Mouse (Mus musculus) CH12.LX (cell line): ENCODE data around the gene Zkscan7.

Experiments used
- CHD2 ChIP-seq: IDR thresholded peaks from 2 replicates; pipeline ENCODE4 v1.6.1; 2011; ENCODE audit warnings: low read length, improper control_type of control experiment
- CTCF ChIP-seq, 2 experiments: IDR thresholded peaks in 1 of 2; conservative IDR thresholded peaks in 1 of 2; 2 replicates each; pipeline ENCODE4 v1.5.1; 2011 to 2012; ENCODE audit warnings: low read depth in 2 of 2, low read length in 2 of 2, improper control_type of control experiment in 1 of 2, inconsistent platforms in 1 of 2, mild to moderate bottlenecking in 1 of 2, moderate library complexity in 1 of 2
- EP300 ChIP-seq: IDR thresholded peaks from 2 replicates; pipeline ENCODE4 v1.6.1; 2011; ENCODE audit warnings: low read length, improper control_type of control experiment
- GABPA ChIP-seq: IDR thresholded peaks from 2 replicates; pipeline ENCODE4 v1.6.1; 2012; ENCODE audit warnings: low read depth, low read length, improper control_type of control experiment, inconsistent platforms; ENCODE audit not compliant: insufficient replicate concordance
- MAX ChIP-seq: IDR thresholded peaks from 2 replicates; pipeline ENCODE4 v1.6.1; 2011; ENCODE audit warnings: low read length, improper control_type of control experiment
- MAZ ChIP-seq: IDR thresholded peaks from 2 replicates; pipeline ENCODE4 v1.6.1; 2012; ENCODE audit warnings: low read depth, mild to moderate bottlenecking, inconsistent platforms, low read length, improper control_type of control experiment, moderate library complexity
- NRF1 ChIP-seq: IDR thresholded peaks from 2 replicates; pipeline ENCODE4 v1.6.1; 2014; ENCODE audit warnings: low read depth, mild to moderate bottlenecking, inconsistent platforms, low read length, improper control_type of control experiment, moderate library complexity
- POLR2A ChIP-seq: IDR thresholded peaks from 2 replicates; pipeline ENCODE4 v1.6.1; 2011; ENCODE audit warnings: low read depth, mild to moderate bottlenecking, improper control_type of control experiment, low read length
- SMC3 ChIP-seq: IDR thresholded peaks from 2 replicates; pipeline ENCODE4 v1.6.1; 2011; ENCODE audit warnings: low read depth, low read length, improper control_type of control experiment
- UBTF ChIP-seq: IDR thresholded peaks from 2 replicates; pipeline ENCODE4 v1.6.1; 2012; ENCODE audit warnings: low read depth, mild to moderate bottlenecking, inconsistent platforms, low read length, improper control_type of control experiment, moderate library complexity
- USF2 ChIP-seq: conservative IDR thresholded peaks from 2 replicates; pipeline ENCODE4 v1.6.1; 2011; ENCODE audit warnings: low read depth, low read length, improper control_type of control experiment
- ZC3H11A ChIP-seq: IDR thresholded peaks from 2 replicates; pipeline ENCODE4 v1.6.1; 2012; ENCODE audit warnings: low read depth, mild to moderate bottlenecking, inconsistent platforms, low read length, improper control_type of control experiment
- ZNF384 ChIP-seq: IDR thresholded peaks from 2 replicates; pipeline ENCODE4 v1.6.1; 2012; ENCODE audit warnings: low read depth, low read length, improper control_type of control experiment, inconsistent platforms

DNA sequence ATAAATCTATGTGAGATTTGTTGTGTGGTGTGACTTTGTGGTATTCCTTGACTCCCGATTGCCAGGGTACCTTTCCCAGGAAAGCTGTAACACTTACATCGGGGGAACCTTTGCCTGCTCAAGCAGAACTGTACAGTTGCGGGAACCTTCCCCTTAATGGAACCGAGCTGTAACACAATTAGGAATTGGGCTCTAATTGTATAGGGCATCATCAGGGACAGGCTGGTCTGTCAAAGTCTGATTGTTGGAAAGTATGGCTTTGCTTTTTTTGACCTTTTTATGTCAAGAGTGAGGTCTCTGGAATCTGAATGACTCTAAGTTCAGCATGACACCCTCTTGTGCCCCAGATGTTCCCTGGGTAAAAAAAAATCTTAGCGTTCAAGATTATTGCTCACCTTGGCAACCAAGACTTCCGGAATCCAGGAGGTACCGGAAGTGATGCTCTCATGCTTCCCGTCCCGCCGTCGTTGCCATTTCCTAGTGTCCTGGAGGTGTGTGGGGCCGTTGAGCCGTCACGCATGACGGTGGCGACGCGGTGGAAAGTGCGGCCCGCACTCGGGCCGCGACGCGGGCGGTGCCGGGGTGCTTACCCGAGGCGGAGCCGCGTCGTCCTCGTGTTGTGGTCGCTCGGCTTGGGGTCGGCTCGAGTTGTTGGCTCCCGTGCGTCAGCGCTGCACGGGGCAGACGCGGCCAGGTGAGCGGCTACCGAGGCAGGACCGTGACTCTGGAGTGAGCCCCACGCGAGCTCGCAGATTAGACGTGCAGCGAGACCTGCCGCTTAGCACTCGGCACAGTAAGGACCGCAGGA, 1.1 kb downstream of the Zkscan7 start:
- no peak for TF ChIP-seq SMC3
- no peak for TF ChIP-seq CTCF (conservative IDR thresholded peaks at IDR 0.05 in 1 of 2, IDR thresholded peaks at IDR 0.05 in 1 of 2; ENCODE audit: low read depth in 2 of 2, low read length in 2 of 2)
- no peak for TF ChIP-seq UBTF
- no peak for TF ChIP-seq MAX
- TF ChIP-seq MAZ = no peak
- 0 out of 2 replicates have a peak, but pooled peaks have one; percentile 14 for TF ChIP-seq NRF1
- TF ChIP-seq GABPA = no peak
- no peak for TF ChIP-seq EP300
- TF ChIP-seq ZNF384 = peak; percentile 91
- TF ChIP-seq CHD2 = no peak
- no peak for TF ChIP-seq ZC3H11A
- no peak for TF ChIP-seq USF2
- TF ChIP-seq POLR2A = peak; percentile 85
